In the genomic region with DNA sequence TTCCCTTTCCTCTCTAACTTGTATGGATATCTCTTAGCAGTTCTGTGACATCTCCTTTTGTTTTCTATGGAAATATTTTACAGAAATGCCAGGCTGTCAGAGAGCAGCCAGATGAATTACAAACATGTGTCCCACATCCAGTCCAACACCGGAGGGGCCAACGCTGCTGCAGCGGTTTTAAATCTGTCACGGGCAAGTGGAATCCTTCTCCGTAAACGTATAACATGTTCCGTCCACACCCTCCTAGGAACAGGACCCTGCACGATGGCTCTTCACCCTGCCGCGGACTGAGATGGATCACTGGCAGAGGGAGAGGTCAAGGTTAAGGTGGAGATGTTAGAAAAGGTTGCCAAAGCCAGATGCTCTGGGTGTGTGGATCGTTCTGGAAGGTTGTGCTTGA, we compare ENCODE assay signal across 24 mouse cellular contexts.
DNase-seq lines count a peak whose midpoint lies in the region; ATAC-seq and TF ChIP-seq lines count a peak whose summit lies in the region.
"Had no signal": no experiment of that assay in that cellular context is flagged by ENCODE, and none has a peak within 500 bp of the region (broad histone marks: within the 10 kb centered on the region; RNA-seq: fewer than 3 reads in every experiment).

No protein-coding gene starts in this region.

- H3K4me2 ChIP-seq in lung, embryonic 14.5 days = no peak overlapping the region
- H3K4me2 ChIP-seq in stomach, embryonic 16.5 days (ENCODE audit: low read depth, low read length) = 0 out of 2 replicates have a peak overlapping the region, but pooled peaks have one; percentile 2
- no peak overlapping the region for H3K4me2 ChIP-seq in liver, postnatal 0 days (ENCODE audit: low read depth, low read length)
- H3K4me2 ChIP-seq: embryonic facial prominence, embryonic 12.5 days; hindbrain, embryonic 15.5 days; intestine, embryonic 15.5 days; limb, embryonic 15.5 days; liver, embryonic 15.5 days; midbrain, embryonic 12.5 days; neural tube, embryonic 12.5 days had no signal

- no peaks in the 10 kb centered on the region for H3K9me3 ChIP-seq in lung, embryonic 14.5 days (ENCODE audit: low read depth, low read length)
- H3K9me3 ChIP-seq in stomach, embryonic 16.5 days (replicated peaks; ENCODE audit: control insufficient read depth, low read length) = no peaks in the 10 kb centered on the region
- H3K9me3 ChIP-seq in liver, postnatal 0 days (ENCODE audit: low read length) = no peaks in the 10 kb centered on the region
- H3K9me3 ChIP-seq: embryonic facial prominence, embryonic 12.5 days; heart, embryonic 10.5 days; hindbrain, embryonic 15.5 days; intestine, embryonic 15.5 days; limb, embryonic 15.5 days; liver, embryonic 15.5 days; midbrain, embryonic 12.5 days; neural tube, embryonic 12.5 days had no signal

- ATAC-seq in lung, embryonic 14.5 days (ENCODE audit: insufficient read depth) = no peak
- ATAC-seq in stomach, embryonic 16.5 days (ENCODE audit: insufficient read depth, low FRiP score) = no peak
- ATAC-seq in liver, postnatal 0 days = no peak
- ATAC-seq: activated CD4-positive, CD25-positive, alpha-beta regulatory T cell, adult 4 months; forebrain, embryonic 14.5 days; intestine, embryonic 15.5 days; lung, postnatal 0 days had no signal

- peaks cover 5% of the 10 kb centered on the region for H3K4me1 ChIP-seq in lung, embryonic 14.5 days (ENCODE audit: insufficient read depth)
- 0 out of 2 replicates have a peak, but pooled peaks cover 3% of the 10 kb centered on the region for H3K4me1 ChIP-seq in stomach, embryonic 16.5 days (ENCODE audit: control insufficient read depth, insufficient read depth, low read length)
- peaks cover 2% of the 10 kb centered on the region; the same call in 1 of the 2 replicates for H3K4me1 ChIP-seq in liver, postnatal 0 days (ENCODE audit: insufficient read depth)
- H3K4me1 ChIP-seq: embryonic facial prominence, embryonic 12.5 days; liver, embryonic 15.5 days; midbrain, embryonic 12.5 days had no signal

- H3K4me3 ChIP-seq in lung, embryonic 14.5 days (ENCODE audit: low read depth, low read length) = no peak overlapping the region
- H3K4me3 ChIP-seq in stomach, embryonic 16.5 days (replicated peaks; ENCODE audit: low read length) = no peak overlapping the region
- H3K4me3 ChIP-seq in liver, postnatal 0 days (ENCODE audit: low read depth, low read length) = no peak overlapping the region
- H3K4me3 ChIP-seq: embryonic facial prominence, embryonic 12.5 days; heart, embryonic 10.5 days; hindbrain, embryonic 15.5 days; intestine, embryonic 15.5 days; limb, embryonic 15.5 days; liver, embryonic 15.5 days; midbrain, embryonic 12.5 days; neural tube, embryonic 12.5 days had no signal

- DNase-seq in embryo, embryonic 10 days (ENCODE audit: low spot score) = peak; percentile 28
- DNase-seq in embryo, embryonic 9.5 days (ENCODE audit: extremely low spot score) = no peak
- peak; percentile 37 for DNase-seq in lung, embryonic 14.5 days
- no peak for DNase-seq in lung, postnatal 14 days
- DNase-seq in forelimb bud, embryonic 11.5 days (ENCODE audit: low read depth, low spot score) = peak; percentile 29
- no peak for DNase-seq in urinary bladder, postnatal 25 days (ENCODE audit: low spot score)
- DNase-seq in liver, postnatal 0 days = no peak
- DNase-seq: adrenal gland, adult 8-10 months; cerebellum, adult 11-12 months; cerebellum, postnatal 10 days; right cerebral cortex, adult 18-20 months; right cerebral cortex, postnatal 4 days had no signal

- TF ChIP-seq CTCF in lung, embryonic 14.5 days (IDR thresholded peaks at IDR 0.05; ENCODE audit: low read depth) = no peak
- no peak for TF ChIP-seq CTCF in liver, postnatal 0 days (IDR thresholded peaks at IDR 0.05; ENCODE audit: low read depth)

- TF ChIP-seq EP300 in liver, postnatal 0 days (IDR thresholded peaks at IDR 0.05; ENCODE audit: low read depth) = no peak

- no peaks in the 10 kb centered on the region for H3K27me3 ChIP-seq in lung, embryonic 14.5 days (ENCODE audit: insufficient read depth, low read length)
- H3K27me3 ChIP-seq in stomach, embryonic 16.5 days (ENCODE audit: control insufficient read depth, insufficient read depth, low read length) = no peaks in the 10 kb centered on the region
- no peaks in the 10 kb centered on the region for H3K27me3 ChIP-seq in liver, postnatal 0 days (ENCODE audit: insufficient read depth, low read length)
- H3K27me3 ChIP-seq: hindbrain, embryonic 15.5 days; intestine, embryonic 15.5 days; limb, embryonic 15.5 days; liver, embryonic 15.5 days; midbrain, embryonic 12.5 days; neural tube, embryonic 12.5 days had no signal

- no peak overlapping the region for H3K9ac ChIP-seq in lung, embryonic 14.5 days
- H3K9ac ChIP-seq in stomach, embryonic 16.5 days (ENCODE audit: low read length) = no peak overlapping the region
- H3K9ac ChIP-seq in liver, postnatal 0 days (replicated peaks) = no peak overlapping the region
- H3K9ac ChIP-seq: embryonic facial prominence, embryonic 12.5 days; hindbrain, embryonic 15.5 days; intestine, embryonic 15.5 days; limb, embryonic 15.5 days; liver, embryonic 15.5 days; midbrain, embryonic 12.5 days; neural tube, embryonic 12.5 days had no signal

- 37% methylated on average over 11 of the region's 11 CpGs for WGBS in lung, embryonic 14.5 days
- WGBS in stomach, embryonic 16.5 days = 45% methylated on average over 11 of the region's 11 CpGs
- WGBS in liver, postnatal 0 days (ENCODE audit: insufficient replicate concordance) = 80% methylated on average over 11 of the region's 11 CpGs

- H3K36me3 ChIP-seq in lung, embryonic 14.5 days (ENCODE audit: insufficient read depth) = no peaks in the 10 kb centered on the region
- no peaks in the 10 kb centered on the region for H3K36me3 ChIP-seq in stomach, embryonic 16.5 days (ENCODE audit: control insufficient read depth, insufficient read depth, low read length)
- no peaks in the 10 kb centered on the region for H3K36me3 ChIP-seq in liver, postnatal 0 days (replicated peaks; ENCODE audit: insufficient read depth, low read length)
- H3K36me3 ChIP-seq: embryonic facial prominence, embryonic 12.5 days; heart, embryonic 10.5 days; hindbrain, embryonic 15.5 days; intestine, embryonic 15.5 days; limb, embryonic 15.5 days; liver, embryonic 15.5 days; midbrain, embryonic 12.5 days; neural tube, embryonic 12.5 days had no signal

- peak overlapping the region; percentile 15; the same call in 1 of the 2 replicates for H3K27ac ChIP-seq in lung, embryonic 14.5 days (ENCODE audit: low read depth)
- H3K27ac ChIP-seq in stomach, embryonic 16.5 days (ENCODE audit: low read length) = no peak overlapping the region
- no peak overlapping the region for H3K27ac ChIP-seq in liver, postnatal 0 days (ENCODE audit: low read depth)
- H3K27ac ChIP-seq: embryonic facial prominence, embryonic 12.5 days; heart, embryonic 10.5 days; hindbrain, embryonic 15.5 days; intestine, embryonic 15.5 days; limb, embryonic 15.5 days; liver, embryonic 15.5 days; midbrain, embryonic 12.5 days; neural tube, embryonic 12.5 days had no signal

Comparison
In these comparisons a context has a peak if more than half of its experiments do, and no peak if none do; other contexts are left out.
1. DNase-seq: peak in embryo, embryonic 10 days (single experiment), lung, embryonic 14.5 days (single experiment) and forelimb bud, embryonic 11.5 days (single experiment); none in embryo, embryonic 9.5 days (single experiment), lung, postnatal 14 days (single experiment), urinary bladder, postnatal 25 days (single experiment) and liver, postnatal 0 days (single experiment).